ENCODE assay signal across 20 mouse cellular contexts in the genomic region with DNA sequence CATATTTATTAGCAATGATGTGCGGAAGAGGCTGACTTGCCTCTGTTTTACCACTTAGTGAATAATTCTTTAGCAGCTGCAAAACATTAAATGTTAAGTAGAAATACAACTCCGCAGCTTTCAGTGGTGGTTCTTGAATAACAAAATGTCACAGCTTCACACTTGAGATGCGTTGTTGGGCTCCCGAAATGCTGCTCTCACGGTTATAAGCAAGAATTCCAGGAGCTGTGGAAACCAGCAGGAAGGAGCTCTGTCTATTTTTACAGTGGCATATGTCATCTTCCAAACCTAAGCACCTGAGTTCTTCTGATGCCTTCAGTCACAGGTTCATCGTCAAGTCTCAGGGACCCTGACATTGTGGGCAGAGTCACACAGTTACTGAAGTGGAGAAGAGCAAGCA.
"Had no signal": no experiment of that assay in that cellular context is flagged by ENCODE, and none has a peak within 500 bp of the region (broad histone marks: within the 10 kb centered on the region; RNA-seq: fewer than 3 reads in every experiment).

No protein-coding gene starts in this region.

- H3K27me3 ChIP-seq: limb, embryonic 13.5 days; liver, embryonic 12.5 days; liver, embryonic 15.5 days; lung, embryonic 15.5 days; megakaryocyte, embryonic 14.5 days had no signal

- H3K27ac ChIP-seq: limb, embryonic 10.5 days; limb, embryonic 13.5 days; liver, embryonic 12.5 days; liver, embryonic 15.5 days; lung, embryonic 15.5 days; midbrain, embryonic 10.5 days; stomach, postnatal 0 days had no signal

- H3K4me2 ChIP-seq: limb, embryonic 13.5 days; liver, embryonic 12.5 days; liver, embryonic 15.5 days; lung, embryonic 15.5 days had no signal

- DNase-seq: kidney, adult 18-20 months; kidney, adult 9 months; kidney, postnatal 14 days; kidney, postnatal 4 days; liver; lung, adult 18-20 months; lung, postnatal 10 days; lung, postnatal 36 days; midbrain, embryonic 14.5 days; thymus, adult 2 months; thymus, postnatal 14 days; thymus, postnatal 4 days had no signal

- H3K36me3 ChIP-seq: limb, embryonic 10.5 days; limb, embryonic 13.5 days; liver, embryonic 12.5 days; liver, embryonic 15.5 days; lung, embryonic 15.5 days; midbrain, embryonic 10.5 days had no signal

- H3K4me1 ChIP-seq: limb, embryonic 10.5 days; limb, embryonic 13.5 days; liver, embryonic 12.5 days; liver, embryonic 15.5 days; lung, embryonic 15.5 days; megakaryocyte, embryonic 14.5 days had no signal

- ATAC-seq: liver, embryonic 12.5 days had no signal

- H3K9me3 ChIP-seq: limb, embryonic 10.5 days; limb, embryonic 13.5 days; liver, embryonic 12.5 days; liver, embryonic 15.5 days; lung, embryonic 15.5 days; midbrain, embryonic 10.5 days had no signal

- H3K4me3 ChIP-seq: limb, embryonic 10.5 days; limb, embryonic 13.5 days; liver, embryonic 12.5 days; liver, embryonic 15.5 days; lung, embryonic 15.5 days; megakaryocyte, embryonic 14.5 days; midbrain, embryonic 10.5 days had no signal

- H3K9ac ChIP-seq: limb, embryonic 13.5 days; liver, embryonic 12.5 days; liver, embryonic 15.5 days; lung, embryonic 15.5 days had no signal
